Mouse (Mus musculus): ENCODE data around the gene Nckap5. TPM values are rescaled to one million over a fixed set of nuclear protein-coding genes. Genes with fewer than 3 reads are reported as not detected.
A peak's percentile ranks its signal among the peaks of the same experiment; 100 is the strongest.

Nckap5 gene
- polyA plus RNA-seq, 1 experiment from 2014 or later: 2.7 TPM

- Histone ChIP-seq H3K27ac (replicated peaks; ENCODE audit: low read depth, low read length) (no peak overlapping the region), H3K27me3 (ENCODE audit: control insufficient read depth, insufficient read depth, low read length) (no peaks in the 10 kb centered on the region)
- WGBS: 80% methylated on average over 5 of the region's 5 CpGs
Observed at GRCm38 (mm10) chr1:126011661-126012091, 818.9 kb downstream of the Nckap5 start.

DNA sequence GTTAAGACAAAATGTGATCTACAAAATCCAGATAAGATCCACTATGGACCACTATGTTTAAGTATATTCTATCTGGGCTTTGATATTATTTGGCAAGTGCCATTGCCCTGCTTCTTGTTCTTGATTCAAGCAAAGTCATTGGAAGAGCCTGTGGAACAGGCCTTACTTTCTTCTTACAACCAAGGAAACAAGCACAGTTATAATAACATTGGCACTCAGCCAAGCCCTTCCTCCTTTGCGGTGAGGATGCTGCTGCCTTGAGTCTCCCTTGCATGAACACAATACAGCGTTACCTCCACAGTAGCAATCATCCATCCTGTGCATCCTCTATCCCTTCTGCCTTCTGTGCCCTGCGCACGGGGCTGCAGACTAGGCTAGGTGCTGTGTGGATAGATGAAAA lies 823.0 kb downstream of the Nckap5 start:
- Histone ChIP-seq H3K36me3 (ENCODE audit: control insufficient read depth, insufficient read depth, low read length) (no peaks in the 10 kb centered on the region), H3K9me3 (ENCODE audit: control insufficient read depth, low read length) (no peaks in the 10 kb centered on the region), H3K4me1 (ENCODE audit: control insufficient read depth, insufficient read depth, low read length) (no peaks in the 10 kb centered on the region), H3K4me3 (ENCODE audit: low read depth, low read length) (no peak overlapping the region), H3K4me2 (ENCODE audit: low read depth, severe bottlenecking) (no peak overlapping the region), H3K27me3 (ENCODE audit: control insufficient read depth, insufficient read depth, low read length) (no peaks in the 10 kb centered on the region), H3K9ac (ENCODE audit: low read length) (no peak overlapping the region), H3K27ac (replicated peaks; ENCODE audit: low read depth, low read length) (no peak overlapping the region)
- ATAC-seq (ENCODE audit: insufficient number of reproducible peaks, low FRiP score, low TSS enrichment, low read depth): no peak
- WGBS: 90% methylated on average over 4 of the region's 4 CpGs
- no peak for DNase-seq (ENCODE audit: low spot score)

More at GRCm38 (mm10) chr1:126011661-126012091, 818.9 kb downstream of the Nckap5 start:
- Histone ChIP-seq H3K36me3 (ENCODE audit: control insufficient read depth, insufficient read depth, low read length) (no peaks in the 10 kb centered on the region), H3K4me1 (ENCODE audit: control insufficient read depth, insufficient read depth, low read length) (no peaks in the 10 kb centered on the region), H3K9me3 (ENCODE audit: control insufficient read depth, low read length) (no peaks in the 10 kb centered on the region), H3K4me2 (ENCODE audit: low read depth, severe bottlenecking) (no peak overlapping the region), H3K9ac (ENCODE audit: low read length) (no peak overlapping the region), H3K4me3 (ENCODE audit: low read depth, low read length) (no peak overlapping the region)
- ATAC-seq (ENCODE audit: insufficient number of reproducible peaks, low FRiP score, low TSS enrichment, low read depth) (no peak), DNase-seq (ENCODE audit: low spot score) (no peak)

GRCm38 (mm10) chr1:126005672-126006071 lies 824.9 kb downstream of the Nckap5 start:
- no peaks in the 10 kb centered on the region for H3K36me3 ChIP-seq (ENCODE audit: control insufficient read depth, insufficient read depth, low read length)
- DNase-seq (ENCODE audit: low spot score): no peak
- no peak overlapping the region for H3K9ac ChIP-seq (ENCODE audit: low read length)
- no peaks in the 10 kb centered on the region for H3K9me3 ChIP-seq (ENCODE audit: control insufficient read depth, low read length)
- no peaks in the 10 kb centered on the region for H3K27me3 ChIP-seq (ENCODE audit: control insufficient read depth, insufficient read depth, low read length)
- no peaks in the 10 kb centered on the region for H3K4me1 ChIP-seq (ENCODE audit: control insufficient read depth, insufficient read depth, low read length)
- H3K4me3 ChIP-seq (ENCODE audit: low read depth, low read length): no peak overlapping the region
- WGBS: 78% methylated on average over 5 of the region's 5 CpGs
- no peak overlapping the region for H3K4me2 ChIP-seq (ENCODE audit: low read depth, severe bottlenecking)
- H3K27ac ChIP-seq (replicated peaks; ENCODE audit: low read depth, low read length): no peak overlapping the region
- no peak for ATAC-seq (ENCODE audit: insufficient number of reproducible peaks, low FRiP score, low TSS enrichment, low read depth)

DNA sequence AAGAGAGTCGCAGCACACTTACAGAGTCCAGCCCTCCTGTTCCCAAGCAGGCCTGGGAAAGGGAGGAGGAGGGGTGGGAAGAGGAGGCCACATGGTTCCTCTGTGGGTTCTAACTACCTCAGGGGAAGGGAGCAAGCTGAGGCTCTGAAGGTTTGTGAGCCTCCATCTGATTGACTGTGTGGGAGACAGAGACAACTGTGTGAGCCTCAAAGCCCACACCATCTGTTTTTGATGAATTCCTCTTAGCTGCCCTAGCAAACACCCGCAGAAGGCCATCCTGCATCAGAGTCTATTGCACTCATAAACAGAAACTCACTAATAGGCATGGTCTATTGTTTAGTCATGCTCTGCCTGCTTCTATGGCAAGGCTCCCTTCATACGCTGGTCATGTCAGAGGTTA lies 834.1 kb downstream of the Nckap5 start:
- H3K27ac ChIP-seq (replicated peaks; ENCODE audit: low read depth, low read length): no peak overlapping the region
- no peaks in the 10 kb centered on the region for H3K36me3 ChIP-seq (ENCODE audit: control insufficient read depth, insufficient read depth, low read length)
- no peak overlapping the region for H3K4me2 ChIP-seq (ENCODE audit: low read depth, severe bottlenecking)
- no peaks in the 10 kb centered on the region for H3K9me3 ChIP-seq (ENCODE audit: control insufficient read depth, low read length)
- DNase-seq (ENCODE audit: low spot score): peak; percentile 47
- H3K27me3 ChIP-seq (ENCODE audit: control insufficient read depth, insufficient read depth, low read length): no peaks in the 10 kb centered on the region
- no peak overlapping the region for H3K4me3 ChIP-seq (ENCODE audit: low read depth, low read length)
- 31% methylated on average over 3 of the region's 3 CpGs for WGBS
- peak; percentile 76 for ATAC-seq (ENCODE audit: insufficient number of reproducible peaks, low FRiP score, low TSS enrichment, low read depth)
- peaks cover 6% of the 10 kb centered on the region; the same call in 1 of the 2 replicates for H3K4me1 ChIP-seq (ENCODE audit: control insufficient read depth, insufficient read depth, low read length)
- no peak overlapping the region for H3K9ac ChIP-seq (ENCODE audit: low read length)

GRCm38 (mm10) chr1:125987803-125988202 lies 842.8 kb downstream of the Nckap5 start:
- no peaks in the 10 kb centered on the region for H3K4me1 ChIP-seq (ENCODE audit: control insufficient read depth, insufficient read depth, low read length)
- H3K9me3 ChIP-seq (ENCODE audit: control insufficient read depth, low read length): no peaks in the 10 kb centered on the region
- WGBS: 86% methylated on average over 3 of the region's 3 CpGs
- H3K4me3 ChIP-seq (ENCODE audit: low read depth, low read length): no peak overlapping the region
- no peak overlapping the region for H3K9ac ChIP-seq (ENCODE audit: low read length)
- no peak overlapping the region for H3K4me2 ChIP-seq (ENCODE audit: low read depth, severe bottlenecking)
- no peaks in the 10 kb centered on the region for H3K36me3 ChIP-seq (ENCODE audit: control insufficient read depth, insufficient read depth, low read length)
- ATAC-seq (ENCODE audit: insufficient number of reproducible peaks, low FRiP score, low TSS enrichment, low read depth) (no peak), DNase-seq (ENCODE audit: low spot score) (no peak)
- no peaks in the 10 kb centered on the region for H3K27me3 ChIP-seq (ENCODE audit: control insufficient read depth, insufficient read depth, low read length)
- no peak overlapping the region for H3K27ac ChIP-seq (replicated peaks; ENCODE audit: low read depth, low read length)

DNA sequence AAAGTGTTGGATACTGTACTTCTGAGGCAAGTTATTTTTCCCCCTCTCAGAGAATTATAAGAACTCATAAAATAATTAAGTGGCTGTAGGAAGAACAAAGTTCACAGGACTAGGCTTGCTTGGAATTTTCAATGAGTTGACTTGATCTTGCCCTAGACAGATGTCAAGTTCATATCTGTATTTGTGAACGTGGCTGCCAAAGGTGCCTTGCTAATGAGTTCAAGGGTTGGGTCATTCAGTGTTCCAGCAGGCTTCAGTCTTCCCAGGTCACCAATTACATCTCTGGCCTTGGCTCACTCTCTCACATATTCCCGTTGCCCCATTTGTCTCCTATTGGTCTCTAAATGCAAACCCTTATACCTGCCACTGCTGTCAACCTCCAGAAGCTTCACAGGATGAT lies 846.0 kb downstream of the Nckap5 start:
- H3K4me2 ChIP-seq (ENCODE audit: low read depth, severe bottlenecking): no peak overlapping the region
- H3K9ac ChIP-seq (ENCODE audit: low read length): no peak overlapping the region
- H3K9me3 ChIP-seq (ENCODE audit: control insufficient read depth, low read length): no peaks in the 10 kb centered on the region
- ATAC-seq (ENCODE audit: insufficient number of reproducible peaks, low FRiP score, low TSS enrichment, low read depth) (no peak), DNase-seq (ENCODE audit: low spot score) (no peak)
- H3K4me1 ChIP-seq (ENCODE audit: control insufficient read depth, insufficient read depth, low read length): no peaks in the 10 kb centered on the region
- WGBS: 40% methylated on average over 2 of the region's 2 CpGs
- H3K36me3 ChIP-seq (ENCODE audit: control insufficient read depth, insufficient read depth, low read length): no peaks in the 10 kb centered on the region
- H3K27me3 ChIP-seq (ENCODE audit: control insufficient read depth, insufficient read depth, low read length): no peaks in the 10 kb centered on the region
- no peak overlapping the region for H3K4me3 ChIP-seq (ENCODE audit: low read depth, low read length)
- no peak overlapping the region for H3K27ac ChIP-seq (replicated peaks; ENCODE audit: low read depth, low read length)

GRCm38 (mm10) chr1:125974649-125975048 lies 856.0 kb downstream of the Nckap5 start:
- no peak for ATAC-seq (ENCODE audit: insufficient number of reproducible peaks, low FRiP score, low TSS enrichment, low read depth)
- Histone ChIP-seq H3K9me3 (ENCODE audit: control insufficient read depth, low read length) (no peaks in the 10 kb centered on the region), H3K9ac (ENCODE audit: low read length) (no peak overlapping the region), H3K4me3 (ENCODE audit: low read depth, low read length) (no peak overlapping the region), H3K36me3 (ENCODE audit: control insufficient read depth, insufficient read depth, low read length) (no peaks in the 10 kb centered on the region), H3K27ac (replicated peaks; ENCODE audit: low read depth, low read length) (no peak overlapping the region), H3K4me2 (ENCODE audit: low read depth, severe bottlenecking) (no peak overlapping the region), H3K4me1 (ENCODE audit: control insufficient read depth, insufficient read depth, low read length) (no peaks in the 10 kb centered on the region), H3K27me3 (ENCODE audit: control insufficient read depth, insufficient read depth, low read length) (no peaks in the 10 kb centered on the region)
- WGBS: 90% methylated on average over 3 of the region's 3 CpGs
- DNase-seq (ENCODE audit: low spot score): no peak

GRCm38 (mm10) chr1:125971933-125972332 lies 858.7 kb downstream of the Nckap5 start:
- DNase-seq (ENCODE audit: low spot score) (no peak), ATAC-seq (ENCODE audit: insufficient number of reproducible peaks, low FRiP score, low TSS enrichment, low read depth) (no peak)
- Histone ChIP-seq H3K9me3 (ENCODE audit: control insufficient read depth, low read length) (no peaks in the 10 kb centered on the region), H3K27ac (replicated peaks; ENCODE audit: low read depth, low read length) (no peak overlapping the region), H3K36me3 (ENCODE audit: control insufficient read depth, insufficient read depth, low read length) (no peaks in the 10 kb centered on the region), H3K27me3 (ENCODE audit: control insufficient read depth, insufficient read depth, low read length) (no peaks in the 10 kb centered on the region), H3K9ac (ENCODE audit: low read length) (no peak overlapping the region), H3K4me3 (ENCODE audit: low read depth, low read length) (no peak overlapping the region), H3K4me2 (ENCODE audit: low read depth, severe bottlenecking) (no peak overlapping the region), H3K4me1 (ENCODE audit: control insufficient read depth, insufficient read depth, low read length) (no peaks in the 10 kb centered on the region)
- WGBS: 79% methylated on average over 6 of the region's 6 CpGs

- Histone ChIP-seq H3K27me3 (ENCODE audit: control insufficient read depth, insufficient read depth, low read length) (no peaks in the 10 kb centered on the region), H3K27ac (replicated peaks; ENCODE audit: low read depth, low read length) (no peak overlapping the region), H3K9me3 (ENCODE audit: control insufficient read depth, low read length) (no peaks in the 10 kb centered on the region), H3K4me3 (ENCODE audit: low read depth, low read length) (no peak overlapping the region), H3K4me2 (ENCODE audit: low read depth, severe bottlenecking) (no peak overlapping the region), H3K4me1 (ENCODE audit: control insufficient read depth, insufficient read depth, low read length) (no peaks in the 10 kb centered on the region), H3K36me3 (ENCODE audit: control insufficient read depth, insufficient read depth, low read length) (no peaks in the 10 kb centered on the region), H3K9ac (ENCODE audit: low read length) (no peak overlapping the region)
- ATAC-seq (ENCODE audit: insufficient number of reproducible peaks, low FRiP score, low TSS enrichment, low read depth) (no peak), DNase-seq (ENCODE audit: low spot score) (no peak)
- 84% methylated on average over 6 of the region's 6 CpGs for WGBS
Observed at GRCm38 (mm10) chr1:125967671-125968070, 862.9 kb downstream of the Nckap5 start.

All from limb, embryonic 11.5 days (tissue).